Mouse (Mus musculus) kidney, embryonic 14.5 days (tissue): Measurements from ENCODE around the gene Clec10a. TPM values are rescaled to one million over a fixed set of nuclear protein-coding genes. Genes with fewer than 3 reads are reported as not detected.

ENCODE experiments used
- ATAC-seq: fragments of 200-750 bp; cut with Nextera tagmentation; 2 replicates; pipeline ENCODE4 v1.8.0; 2017; ENCODE audit warnings: moderate number of reproducible peaks, mild to moderate bottlenecking, moderate TSS enrichment, moderate library complexity; ENCODE audit not compliant: low FRiP score, low TSS enrichment
- H3K27ac ChIP-seq: fragments of 300-500 bp; sonication (generic); 2 replicates; pipeline ENCODE4 v1.5.1; 2014; ENCODE audit warnings: low read depth, mild to moderate bottlenecking, low read length, moderate library complexity, mixed read lengths
- H3K27me3 ChIP-seq: fragments of 300-500 bp; sonication (generic); 2 replicates; pipeline ENCODE4 v1.6.1; 2014; ENCODE audit warnings: mild to moderate bottlenecking, low read length; ENCODE audit not compliant: control insufficient read depth, insufficient read depth
- H3K36me3 ChIP-seq: fragments of 300-500 bp; sonication (generic); 2 replicates; pipeline ENCODE4 v1.6.1; 2014; ENCODE audit warnings: low read length, mixed read lengths; ENCODE audit not compliant: control insufficient read depth, insufficient read depth
- H3K4me1 ChIP-seq: fragments of 300-500 bp; sonication (generic); 2 replicates; pipeline ENCODE4 v1.6.1; 2014; ENCODE audit warnings: low read length, mixed read lengths; ENCODE audit not compliant: control insufficient read depth, insufficient read depth
- H3K4me2 ChIP-seq: fragments of 300-500 bp; sonication (generic); replicated peaks from 2 replicates; pipeline ENCODE4 v1.6.1; 2014; ENCODE audit warnings: low read depth, mild to moderate bottlenecking, low read length
- H3K4me3 ChIP-seq: fragments of 300-500 bp; sonication (generic); 2 replicates; pipeline ENCODE4 v1.5.1; 2014; ENCODE audit warnings: mild to moderate bottlenecking, low read length
- H3K9ac ChIP-seq: fragments of 300-500 bp; sonication (generic); 2 replicates; pipeline ENCODE4 v1.6.1; 2014; ENCODE audit warnings: low read depth, mild to moderate bottlenecking, low read length, moderate library complexity
- H3K9me3 ChIP-seq: fragments of 300-500 bp; sonication (generic); 2 replicates; pipeline ENCODE4 v1.6.1; 2016; ENCODE audit warnings: low read length; ENCODE audit not compliant: control insufficient read depth
- WGBS: fragments of 180-500 bp; shearing (Covaris S2); extraction: QIAGEN DNeasy Blood & Tissue Kit; methylation state at CpG from one replicate; pipeline ENCODE4 v1.1.7; 2014; 5-methylcytosine and 5-hydroxymethylcytosine counted together
- polyA plus RNA-seq: library from polyadenylated mRNA; unstranded; fragments of >200 nt; fragmentation: Nextera tagmentation; extraction: Ambion mirVana; gene quantifications from 2 replicates; pipeline ENCODE4 v1.2.1, GENCODE M21; 2014

Gene Clec10a
- polyA plus RNA-seq, 1 experiment from 2014 or later, result 0.57 TPM

- H3K27me3 ChIP-seq, result peaks cover 40% of the 10 kb centered on the region
- H3K9ac ChIP-seq, result no peak overlapping the region
- peaks cover 25% of the 10 kb centered on the region; the same call in 1 of the 2 replicates for H3K4me1 ChIP-seq
- 62% methylated on average over 3 of the region's 3 CpGs for WGBS
- no peaks in the 10 kb centered on the region for H3K9me3 ChIP-seq
- H3K36me3 ChIP-seq, result no peaks in the 10 kb centered on the region
- H3K4me2 ChIP-seq, result no peak overlapping the region
- no peak overlapping the region for H3K27ac ChIP-seq
- ATAC-seq, result no peak
- H3K4me3 ChIP-seq, result no peak overlapping the region
Observed at GRCm38 (mm10) chr11:70216103-70216502, 60.1 kb downstream of the Clec10a start.

DNA sequence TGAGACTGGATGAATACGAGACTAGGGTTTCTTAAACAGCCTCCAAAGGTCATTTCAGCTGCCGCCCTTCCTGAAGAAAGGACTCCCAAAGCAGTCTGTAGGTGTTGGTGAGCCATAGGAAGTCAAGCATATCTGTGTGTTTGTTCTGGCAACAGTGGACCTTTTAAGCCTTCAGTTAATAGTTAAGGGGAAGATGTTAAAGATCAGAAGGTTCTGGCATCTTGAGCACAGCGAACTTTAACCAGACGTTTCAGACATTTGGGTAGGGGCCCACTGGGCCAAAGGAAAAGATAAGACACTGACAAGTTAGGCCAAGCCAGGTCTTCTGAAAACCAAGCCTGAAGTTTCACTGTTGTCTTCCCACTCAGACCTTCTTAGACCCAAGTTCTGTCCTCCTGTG is 62.0 kb downstream of the Clec10a start:
- H3K27me3 ChIP-seq, result peaks cover 40% of the 10 kb centered on the region
- 82% methylated on average over 4 of the region's 4 CpGs for WGBS
- peaks cover 25% of the 10 kb centered on the region; the same call in 1 of the 2 replicates for H3K4me1 ChIP-seq
- no peaks in the 10 kb centered on the region for H3K36me3 ChIP-seq
- no peak overlapping the region for H3K27ac ChIP-seq
- H3K9ac ChIP-seq, result no peak overlapping the region
- no peak overlapping the region for H3K4me3 ChIP-seq
- no peaks in the 10 kb centered on the region for H3K9me3 ChIP-seq
- no peak for ATAC-seq
- H3K4me2 ChIP-seq, result no peak overlapping the region

DNA sequence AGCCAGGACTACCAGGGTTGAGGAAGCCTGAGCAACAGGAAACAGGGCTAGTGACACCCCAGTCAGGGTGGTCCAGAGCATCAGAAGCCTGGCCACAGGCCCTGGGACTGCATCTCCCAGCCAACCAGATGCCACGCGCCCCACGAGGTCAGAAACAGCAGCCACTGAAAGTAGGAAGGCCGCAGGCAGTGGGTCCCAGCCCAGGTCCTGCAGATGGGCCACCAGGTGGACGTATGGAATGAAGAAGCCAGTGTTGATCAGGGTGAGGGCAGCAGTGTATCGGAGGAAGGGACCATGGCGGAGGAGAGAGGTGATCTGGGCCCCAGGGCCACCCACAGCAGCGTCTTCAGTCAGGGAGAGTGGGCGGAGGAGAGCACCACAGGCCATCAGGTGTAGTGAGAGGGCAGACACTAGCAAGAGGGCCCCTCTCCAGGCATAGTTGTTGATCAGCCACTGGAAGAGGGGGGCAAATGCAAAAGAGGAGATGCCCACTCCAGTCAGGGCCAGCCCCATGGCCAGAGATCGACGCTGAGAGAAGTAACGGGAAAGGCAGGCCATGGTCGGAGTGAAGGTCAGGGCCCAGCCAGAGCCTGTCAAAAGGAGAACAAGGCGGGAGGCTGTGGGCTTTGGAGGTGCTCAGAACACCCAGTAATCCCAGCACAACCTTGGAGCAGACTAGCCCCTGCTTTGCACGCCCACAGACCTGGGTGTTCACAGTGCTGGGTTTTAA is 62.9 kb downstream of the Clec10a start:
- ATAC-seq, result no peak
- Histone ChIP-seq H3K4me1 (peaks cover 18% of the 10 kb centered on the region; the same call in 1 of the 2 replicates), H3K9ac (no peak overlapping the region), H3K27ac (no peak overlapping the region; the same call in 1 of the 2 replicates), H3K4me2 (0 out of 2 replicates have a peak overlapping the region, but pooled peaks have one; percentile 90), H3K4me3 (no peak overlapping the region), H3K9me3 (no peaks in the 10 kb centered on the region), H3K36me3 (no peaks in the 10 kb centered on the region), H3K27me3 (peaks cover 31% of the 10 kb centered on the region)
- WGBS, result 91% methylated on average over 15 of the region's 15 CpGs

GRCm38 (mm10) chr11:70219873-70220272 is 63.9 kb downstream of the Clec10a start:
- peaks cover 8% of the 10 kb centered on the region; the same call in 1 of the 2 replicates for H3K4me1 ChIP-seq
- no peak for ATAC-seq
- peak overlapping the region; percentile 90 for H3K4me2 ChIP-seq
- 60% methylated on average over 7 of the region's 7 CpGs for WGBS
- H3K27me3 ChIP-seq, result peaks cover 26% of the 10 kb centered on the region
- no peaks in the 10 kb centered on the region for H3K9me3 ChIP-seq
- peak overlapping the region; percentile 48 for H3K4me3 ChIP-seq
- no peak overlapping the region for H3K27ac ChIP-seq
- H3K36me3 ChIP-seq, result no peaks in the 10 kb centered on the region
- H3K9ac ChIP-seq, result peak overlapping the region; percentile 79; the same call in 1 of the 2 replicates

- peak overlapping the region; percentile 48 for H3K4me3 ChIP-seq
- ATAC-seq, result no peak
- peak overlapping the region; percentile 72 for H3K27ac ChIP-seq
- 2% methylated on average over 24 of the region's 24 CpGs for WGBS
- H3K4me1 ChIP-seq, result peaks cover 4% of the 10 kb centered on the region; the same call in 1 of the 2 replicates
- peak overlapping the region; percentile 79 for H3K9ac ChIP-seq
- H3K4me2 ChIP-seq, result peak overlapping the region; percentile 90
- H3K27me3 ChIP-seq, result peaks cover 24% of the 10 kb centered on the region
- no peaks in the 10 kb centered on the region for H3K36me3 ChIP-seq
- no peaks in the 10 kb centered on the region for H3K9me3 ChIP-seq
Observed at GRCm38 (mm10) chr11:70220323-70220722, 64.3 kb downstream of the Clec10a start.

Other genes with a start within 250 kb of the Clec10a start
- 73.4 and 82.0 TPM in 2 replicates for gene Gps2, start 242.3 kb upstream of the Clec10a start, polyA plus RNA-seq
- 2,108 and 2,169 TPM in 2 replicates for gene Eif5a, start 234.2 kb upstream of the Clec10a start, polyA plus RNA-seq
- 10.1 and 10.7 TPM in 2 replicates for gene Ybx2, start 220.4 kb upstream of the Clec10a start, polyA plus RNA-seq
- gene Slc2a4, start 208.0 kb upstream of the Clec10a start, polyA plus RNA-seq, result 11.7 and 14.1 TPM in 2 replicates
- 117 and 132 TPM in 2 replicates for gene Cldn7, start 191.4 kb upstream of the Clec10a start, polyA plus RNA-seq
- 34.5 and 50.1 TPM in 2 replicates for gene Ctdnep1, start 175.0 kb upstream of the Clec10a start, polyA plus RNA-seq
- 117 and 141 TPM in 2 replicates for gene Elp5, start 173.7 kb upstream of the Clec10a start, polyA plus RNA-seq
- gene Gabarap, start 165.1 kb upstream of the Clec10a start, polyA plus RNA-seq, result 426 and 499 TPM in 2 replicates
- 48.5 and 63.1 TPM in 2 replicates for gene Phf23, start 160.4 kb upstream of the Clec10a start, polyA plus RNA-seq
- 28.2 and 34.9 TPM in 2 replicates for gene Dvl2, start 155.6 kb upstream of the Clec10a start, polyA plus RNA-seq
- gene Acadvl, start 140.8 kb upstream of the Clec10a start, polyA plus RNA-seq, result 41.1 and 58.4 TPM in 2 replicates
- gene Dlg4, start 139.3 kb upstream of the Clec10a start, polyA plus RNA-seq, result 13.2 and 16.4 TPM in 2 replicates
- 2.0 and 2.4 TPM in 2 replicates for gene Asgr1, start 102.1 kb upstream of the Clec10a start, polyA plus RNA-seq
- gene Asgr2, start 63.6 kb upstream of the Clec10a start, polyA plus RNA-seq, result not detected in 2 replicates
- 0.60 TPM in 1 of 2 replicates, not detected in the other for gene Mgl2, start 25.9 kb upstream of the Clec10a start, polyA plus RNA-seq
- 3.0 and 3.5 TPM in 2 replicates for gene Slc16a11, start 56.6 kb downstream of the Clec10a start, polyA plus RNA-seq
- gene Slc16a13, start 64.9 kb downstream of the Clec10a start, polyA plus RNA-seq, result 8.4 and 14.2 TPM in 2 replicates
- gene Bcl6b, start 73.6 kb downstream of the Clec10a start, polyA plus RNA-seq, result 19.2 and 20.0 TPM in 2 replicates
- 180 and 243 TPM in 2 replicates for gene 0610010K14Rik, start 81.7 kb downstream of the Clec10a start, polyA plus RNA-seq
- 7.8 and 10.5 TPM in 2 replicates for gene Gm21988, start 83.6 kb downstream of the Clec10a start, polyA plus RNA-seq
- gene Rnasek, start 83.6 kb downstream of the Clec10a start, polyA plus RNA-seq, result 149 and 173 TPM in 2 replicates
- 3.3 and 3.6 TPM in 2 replicates for gene Alox12, start 99.2 kb downstream of the Clec10a start, polyA plus RNA-seq
- not detected in 2 replicates for gene Alox12e, start 166.4 kb downstream of the Clec10a start, polyA plus RNA-seq
- 0.69 and 1.5 TPM in 2 replicates for gene Alox15, start 195.8 kb downstream of the Clec10a start, polyA plus RNA-seq